Mouse (Mus musculus) lung, postnatal 0 days (tissue): ENCODE results near the gene Btf3l4.

ENCODE experiments used
- CTCF ChIP-seq: IDR thresholded peaks from 2 replicates; pipeline ENCODE4 v1.5.1; 2016; ENCODE audit warnings: antibody characterized with exemption, mild to moderate bottlenecking
- EP300 ChIP-seq: IDR thresholded peaks from 2 replicates; pipeline ENCODE4 v1.6.1; 2016; ENCODE audit warnings: antibody characterized with exemption, mild to moderate bottlenecking, control low read depth

- no peak for TF ChIP-seq CTCF
- TF ChIP-seq EP300, result no peak
Measured at GRCm38 (mm10) chr4:108790507-108790906, 42.9 kb downstream of the Btf3l4 start.
